Mouse (Mus musculus) fibroblast of lung, adult 2 months (primary cell): ENCODE measurements at regions not wholly inside any gene's neighbourhood (a gene's known extent, or its start where the extent isn't known, plus 50 kb on each side); places are given as distances from the start of the nearest gene placed in this dataset.
A peak's percentile ranks its signal among the peaks of the same experiment; 100 is the strongest.

Experiments
- DNase-seq: peaks from one replicate; pipeline ENCODE4 v3.0.0-alpha.2; 2011; ENCODE audit warnings: low read depth

DNA sequence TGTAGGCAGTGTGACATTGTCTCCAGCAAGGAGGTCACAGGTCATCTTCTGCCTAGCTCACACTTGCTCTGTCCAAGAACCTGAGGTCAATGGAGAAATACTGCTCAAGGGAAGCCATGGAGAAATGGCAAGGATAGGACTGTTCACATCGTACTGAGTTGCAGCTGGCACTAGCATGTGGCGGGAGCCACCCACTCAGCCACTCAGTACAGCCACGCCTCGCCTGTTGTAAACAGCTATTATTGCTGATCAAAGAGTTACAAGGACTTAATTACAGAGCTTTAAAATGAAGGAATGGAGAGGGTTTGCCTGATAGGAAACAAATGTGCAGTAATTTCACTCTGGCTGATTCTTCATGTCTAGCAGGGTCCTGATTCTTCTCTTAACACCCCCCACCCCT lies 64.8 kb downstream of the Dll1 start:
- DNase-seq = no peak

DNA sequence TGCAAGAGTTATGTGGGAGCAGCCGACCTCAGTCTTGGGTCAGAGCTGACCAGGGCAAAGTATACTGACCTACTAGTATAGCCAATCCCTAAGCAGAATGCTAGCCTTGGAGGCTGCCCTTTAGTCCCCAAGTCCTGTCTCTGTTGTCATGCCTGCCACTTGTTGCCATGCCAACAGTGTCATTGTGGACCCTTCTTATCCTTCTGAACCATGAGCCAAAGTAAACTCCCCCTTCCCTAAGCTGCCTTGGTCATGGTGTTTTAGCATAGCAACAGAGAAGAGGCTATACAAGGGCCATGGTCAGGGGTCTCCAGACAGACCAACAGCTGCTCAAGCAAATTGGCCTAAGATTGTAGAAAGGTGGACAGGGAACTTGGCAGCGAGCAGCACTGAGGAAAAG lies 66.2 kb downstream of the Dll1 start:
- DNase-seq = no peak

DNA sequence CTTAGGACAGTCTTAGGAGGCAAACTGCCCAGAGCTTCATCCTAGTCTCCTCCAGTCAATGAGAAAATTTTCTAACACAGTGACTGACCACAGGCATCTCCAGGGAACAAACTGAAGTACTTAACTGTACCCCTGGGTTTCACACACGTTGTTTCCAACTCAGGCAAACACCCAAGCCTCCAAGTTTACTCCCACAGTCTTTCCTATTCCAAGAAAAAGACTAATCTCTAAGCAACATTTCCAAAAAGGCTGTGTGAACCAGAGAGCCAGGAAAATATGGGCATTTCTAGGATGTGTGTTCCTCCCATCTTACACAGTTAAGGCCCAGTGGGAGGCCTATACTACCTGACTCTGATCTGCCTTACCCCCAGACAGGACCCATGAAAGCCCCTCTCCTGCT lies 74.6 kb downstream of the Dll1 start:
- DNase-seq = no peak

DNA sequence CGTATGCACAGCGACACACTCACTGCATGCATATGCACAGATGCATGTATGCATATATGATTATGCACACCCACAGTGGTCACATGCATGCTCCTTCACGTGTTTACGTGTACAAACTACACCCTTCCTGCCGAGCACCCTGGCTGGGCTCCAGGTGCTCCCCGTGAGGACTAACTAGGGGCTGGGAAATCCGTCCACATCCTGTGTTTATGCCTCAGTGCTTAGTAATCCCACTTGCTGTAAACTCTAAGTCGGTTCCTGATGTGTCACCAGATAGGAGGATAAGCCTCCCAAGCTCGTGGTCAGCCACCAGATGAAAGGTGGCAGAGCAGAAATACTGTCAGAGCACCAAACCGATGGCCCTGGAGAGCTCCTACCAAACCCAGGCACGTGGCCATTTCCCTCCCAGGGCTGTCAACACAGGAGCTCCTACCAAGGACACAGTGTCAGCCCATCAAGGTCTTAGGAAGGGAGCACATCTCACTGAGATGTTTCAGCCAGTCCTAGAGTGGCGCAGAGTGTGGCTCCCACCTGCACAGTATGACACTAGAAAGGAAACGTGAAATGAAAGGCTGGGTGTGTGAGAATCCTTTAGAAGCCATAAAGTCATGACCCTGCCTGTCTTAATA lies 76.8 kb downstream of the Dll1 start:
- DNase-seq = no peak

DNA sequence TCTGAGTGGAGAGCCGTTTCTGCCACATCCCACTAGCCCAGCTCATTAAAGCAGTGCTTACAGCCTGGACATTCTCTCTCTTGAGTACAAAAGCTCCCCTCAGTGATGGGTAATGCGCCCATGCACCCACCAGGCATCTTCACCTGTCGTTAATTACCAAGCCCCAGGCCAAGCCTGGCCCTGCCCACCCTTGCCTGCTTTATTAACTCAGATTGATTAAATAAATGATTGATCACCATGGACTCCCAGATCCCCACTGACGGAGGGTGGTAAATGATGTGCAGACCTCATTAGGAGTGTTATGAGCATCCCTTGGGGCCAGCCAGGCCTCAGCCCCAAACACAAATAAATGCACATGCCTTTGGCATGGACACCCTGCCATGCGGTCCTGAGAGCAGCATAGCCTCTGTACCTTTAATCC lies 82.5 kb downstream of the Dll1 start:
- DNase-seq = no peak

DNA sequence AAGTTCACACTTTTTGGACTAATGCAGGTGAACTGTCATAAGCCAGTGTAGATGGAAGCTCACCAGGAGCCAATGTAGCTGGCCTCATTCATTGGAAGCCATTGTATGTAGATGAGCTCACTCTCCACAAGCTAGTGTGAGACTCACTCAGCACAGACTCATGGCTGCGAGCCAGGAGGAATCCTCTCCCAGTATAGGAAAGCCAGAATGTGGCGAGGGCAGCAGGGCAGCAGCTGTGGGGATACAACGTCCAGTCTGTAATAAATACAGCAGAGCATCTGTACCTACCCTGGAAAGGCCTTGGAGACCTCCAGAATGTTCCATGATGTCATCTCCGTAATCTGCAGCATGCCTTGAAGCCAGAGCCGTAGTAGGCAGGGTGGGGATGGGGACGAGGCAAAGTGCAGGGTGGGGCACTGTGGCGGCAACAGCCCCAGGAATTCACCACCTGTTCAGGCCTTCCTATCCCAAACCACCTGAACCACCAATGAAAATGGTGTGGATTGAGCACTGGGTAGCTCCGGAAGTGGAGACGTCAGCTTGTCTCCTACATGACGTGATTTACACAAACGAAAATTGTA lies 84.1 kb downstream of the Dll1 start:
- no peak for DNase-seq

DNA sequence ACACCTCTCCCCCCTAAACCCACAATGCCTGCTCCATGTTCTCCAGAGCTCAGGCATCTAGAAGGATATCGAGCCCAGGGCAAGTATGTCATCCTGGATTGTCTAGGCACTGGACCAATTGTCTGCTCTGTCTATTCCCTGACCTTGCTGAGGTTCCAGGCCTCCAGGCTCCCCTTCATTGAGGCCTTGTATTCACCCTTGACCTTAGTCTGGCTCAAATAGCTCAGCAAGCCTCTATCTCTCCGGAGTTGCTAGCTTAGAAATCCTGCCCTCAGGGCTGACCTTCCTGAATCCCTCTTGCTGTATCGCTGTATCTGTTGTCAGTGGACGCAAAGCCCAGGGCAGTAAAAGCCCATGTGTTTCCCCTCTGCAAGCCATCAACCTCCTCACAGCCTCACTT lies 85.0 kb downstream of the Dll1 start:
- no peak for DNase-seq

DNA sequence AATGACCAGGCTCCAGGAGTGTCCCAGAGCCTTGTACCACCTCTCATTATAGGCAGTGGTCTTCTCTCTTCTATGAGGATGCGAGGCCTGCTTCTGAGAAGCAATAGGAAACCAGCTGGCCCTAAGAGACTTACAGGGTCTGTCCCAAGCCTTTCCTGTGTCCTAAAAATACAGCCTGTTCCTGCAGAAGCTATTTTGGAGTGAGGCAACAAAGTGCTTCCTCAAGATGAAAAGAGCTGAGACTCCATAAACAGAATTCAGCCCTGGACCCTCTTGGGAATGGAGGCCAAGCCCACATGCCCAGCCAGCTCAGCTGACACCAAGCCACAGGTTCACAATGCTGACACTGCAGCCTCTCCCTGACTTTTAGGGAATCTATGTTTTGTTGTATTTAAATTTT lies 86.3 kb downstream of the Dll1 start:
- DNase-seq = no peak

DNA sequence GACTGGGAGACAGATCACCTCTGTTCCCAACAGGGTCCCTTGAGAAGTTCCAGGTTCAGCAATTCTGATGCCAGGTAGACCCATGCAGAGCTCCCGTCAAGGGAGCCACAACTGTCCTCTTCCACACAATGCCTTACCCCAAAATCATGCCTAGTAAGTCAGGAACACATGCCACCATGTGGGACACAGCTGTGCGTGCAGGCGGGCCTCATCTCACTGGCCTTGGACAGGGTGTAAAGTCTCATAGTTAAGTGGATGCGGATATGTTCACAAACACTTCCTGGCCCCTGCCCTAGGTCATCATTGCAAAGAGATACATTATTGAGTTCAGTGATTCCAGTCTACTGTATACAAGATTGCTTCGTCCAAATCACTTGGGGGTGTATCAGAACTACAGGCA lies 87.6 kb downstream of the Dll1 start:
- DNase-seq = no peak

DNA sequence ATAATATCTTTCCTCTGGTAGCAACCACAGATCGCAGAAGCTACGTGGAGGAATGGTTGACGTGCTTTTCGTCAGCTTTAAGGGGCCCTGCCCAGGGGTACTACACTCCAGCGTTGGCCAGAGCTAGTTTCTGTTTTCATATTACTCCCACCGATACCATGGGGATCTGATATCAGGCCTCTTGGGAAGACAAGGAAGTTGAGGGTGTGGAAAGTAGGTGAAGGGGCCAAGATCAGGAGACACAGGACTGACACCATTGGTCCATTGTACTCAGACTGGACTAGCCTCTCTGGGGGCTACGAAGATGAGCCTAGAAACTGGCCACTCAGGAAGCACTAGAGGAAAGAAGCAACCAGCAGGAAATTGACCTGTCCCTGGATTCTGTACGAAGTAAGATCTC lies 88.0 kb downstream of the Dll1 start:
- DNase-seq = no peak

DNA sequence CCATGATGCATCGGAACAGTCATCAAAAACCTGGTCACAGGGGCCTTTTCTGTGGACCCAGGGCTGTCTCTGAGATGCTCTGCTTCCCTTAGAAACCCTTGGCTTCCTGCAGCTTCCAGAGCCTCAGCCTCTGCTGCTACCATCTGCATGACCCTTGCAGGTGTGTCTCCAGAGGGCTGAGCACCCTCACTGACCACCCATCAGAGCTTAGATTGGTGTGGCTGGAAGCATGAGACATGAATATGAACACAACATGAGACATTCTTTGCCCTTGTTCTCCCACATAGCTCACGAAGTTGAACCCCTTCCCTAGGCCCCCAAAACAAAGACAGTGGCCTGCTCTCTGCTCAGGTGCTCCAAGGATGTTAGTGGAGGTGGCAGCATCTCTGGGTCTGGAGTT lies 90.1 kb downstream of the Dll1 start:
- DNase-seq = no peak

DNA sequence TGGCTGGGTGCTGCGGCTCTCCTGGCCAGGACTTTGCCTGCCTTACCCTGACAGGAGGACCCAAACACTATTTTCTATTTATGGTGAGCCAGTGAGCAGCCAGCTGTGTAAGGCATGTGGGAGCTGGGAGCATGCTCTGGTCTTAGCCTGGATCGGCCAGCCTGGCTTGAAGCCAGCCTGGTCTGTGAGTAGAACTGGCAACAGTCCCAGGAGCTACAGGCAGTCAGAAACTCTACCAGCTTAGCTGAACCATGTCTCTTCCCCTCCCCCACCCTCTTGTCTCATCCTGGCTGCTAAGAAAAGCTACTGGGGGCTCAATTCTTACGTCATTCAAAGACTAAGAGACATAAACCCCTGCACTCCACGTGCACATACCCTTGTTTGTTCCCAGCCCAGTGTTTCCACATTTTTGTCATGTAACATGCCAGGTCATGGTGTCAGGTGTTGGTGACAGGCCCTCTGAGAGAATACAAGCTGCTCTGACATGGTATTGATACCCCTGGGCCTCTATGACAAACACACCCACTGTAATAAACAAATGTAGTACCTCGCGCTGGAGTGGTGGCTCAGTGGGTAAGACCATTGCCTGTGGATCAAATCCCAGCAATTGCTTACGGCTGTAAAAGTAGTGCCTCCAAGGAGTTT lies 91.2 kb downstream of the Dll1 start:
- peak; percentile 40 for DNase-seq

DNA sequence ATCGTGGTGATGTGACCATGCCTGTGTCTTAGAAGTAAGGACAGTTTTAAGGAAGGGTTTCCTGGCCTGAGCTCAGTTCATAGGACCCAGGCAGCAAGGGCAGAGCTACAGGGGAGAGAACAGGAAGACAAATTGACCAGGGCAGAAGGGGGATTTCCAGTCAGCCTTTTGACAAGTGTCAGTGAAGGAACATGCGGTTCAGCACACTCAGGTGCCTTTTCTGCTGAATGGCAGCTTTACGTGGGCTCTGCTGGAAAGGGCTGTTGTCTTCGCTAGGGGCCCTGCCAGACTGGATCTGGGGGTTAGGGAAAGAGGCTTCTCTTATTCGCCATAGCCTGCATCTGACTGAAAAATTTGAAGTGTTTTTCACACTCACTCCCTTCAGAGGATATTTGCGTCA lies 106.8 kb downstream of the Dll1 start:
- no peak for DNase-seq

DNA sequence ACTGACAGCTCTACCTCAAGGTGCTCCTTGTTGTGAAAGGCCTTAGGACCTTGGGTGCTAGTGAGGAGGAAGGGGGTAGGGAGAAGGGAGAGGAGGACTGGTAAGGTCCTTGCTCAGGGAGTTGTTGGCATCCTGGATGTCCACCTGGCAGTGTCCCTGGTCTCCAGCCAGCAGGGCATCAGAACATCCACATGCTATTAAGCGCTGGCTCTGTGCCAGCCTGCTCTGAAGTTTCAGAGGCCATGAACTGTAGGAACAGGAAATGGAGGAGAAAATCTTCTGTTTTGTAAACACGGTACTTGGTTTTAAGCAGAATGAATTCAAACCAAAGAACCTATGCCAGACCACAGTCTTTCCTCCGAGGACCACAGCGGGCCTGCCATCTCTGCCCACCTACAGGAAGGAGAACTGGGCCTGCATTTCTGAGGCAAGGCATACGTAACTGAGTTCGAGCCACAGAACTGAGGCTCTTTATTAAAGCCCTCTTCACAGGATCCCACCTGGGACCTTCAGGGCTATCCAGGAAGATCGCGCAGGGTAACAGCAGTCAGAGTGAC lies 107.5 kb downstream of the Dll1 start:
- DNase-seq = no peak

DNA sequence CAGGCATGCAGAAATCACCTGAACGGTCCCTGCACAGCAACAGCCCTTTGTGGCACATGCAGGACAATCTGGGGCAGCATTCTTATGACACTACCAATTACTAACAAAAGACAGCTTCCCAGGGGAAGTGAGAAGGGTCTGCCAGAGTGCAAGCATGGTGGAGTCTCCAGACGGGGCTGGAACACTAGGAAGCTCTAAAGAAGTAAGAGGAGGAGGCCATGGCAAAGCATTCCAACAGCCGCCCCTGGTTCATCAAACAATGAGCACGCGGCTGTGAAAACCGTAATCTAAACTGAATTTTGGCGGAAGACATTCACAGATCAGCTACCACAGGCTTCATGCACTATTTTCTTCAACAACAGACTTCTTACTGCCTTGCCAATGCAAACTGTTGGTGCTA lies 109.0 kb downstream of the Dll1 start:
- no peak for DNase-seq

DNA sequence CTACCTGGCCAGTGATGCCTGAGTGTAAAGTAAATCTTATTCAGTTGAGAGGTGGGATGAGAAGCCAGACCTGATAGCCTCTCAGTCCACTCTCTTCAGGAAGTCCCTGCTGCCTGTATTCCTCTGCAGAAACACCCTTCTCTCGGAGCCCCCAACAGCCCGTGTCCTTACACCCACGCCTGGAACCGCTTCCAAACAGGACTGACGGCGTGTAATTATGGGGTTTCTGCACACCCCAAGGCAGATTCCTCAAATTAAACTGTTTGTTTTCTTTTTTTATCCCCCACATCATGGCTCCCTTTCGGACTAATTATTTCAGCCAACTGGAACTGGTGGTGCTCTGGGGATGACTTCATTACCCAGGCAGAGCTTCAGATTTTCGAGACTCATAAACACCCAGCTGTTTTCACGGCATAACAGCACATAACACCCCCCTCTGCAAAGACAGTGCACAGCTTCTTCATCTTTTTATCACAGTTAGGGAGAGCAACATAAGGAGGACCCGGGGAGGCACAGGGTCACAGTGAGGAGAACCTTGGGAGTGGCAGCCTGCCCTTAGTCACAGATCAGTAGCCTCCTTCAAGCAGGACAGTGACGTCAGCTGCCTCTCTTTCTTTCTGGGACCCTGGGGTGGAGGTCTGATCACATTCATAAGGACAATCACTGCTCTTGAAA lies 117.1 kb downstream of the Dll1 start:
- DNase-seq = no peak

DNA sequence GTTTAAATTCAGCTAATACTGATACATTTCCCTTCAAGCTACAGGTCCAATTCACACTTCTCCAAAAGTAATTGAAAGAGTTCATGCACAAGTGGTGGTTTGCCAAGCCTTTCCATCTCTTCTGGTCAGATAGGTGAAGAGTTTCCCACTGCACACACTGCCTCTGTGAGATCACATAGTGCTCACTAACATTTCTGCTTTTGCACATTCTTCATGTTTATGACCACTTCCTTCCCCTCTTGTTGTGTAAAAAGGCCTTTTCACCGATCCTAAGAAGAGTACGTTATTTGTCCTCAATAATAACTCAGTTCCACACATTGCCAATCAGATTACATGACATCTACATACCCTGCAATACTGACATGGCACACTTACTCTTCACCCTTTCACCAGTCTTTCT lies 120.8 kb downstream of the Dll1 start:
- DNase-seq = no peak

DNA sequence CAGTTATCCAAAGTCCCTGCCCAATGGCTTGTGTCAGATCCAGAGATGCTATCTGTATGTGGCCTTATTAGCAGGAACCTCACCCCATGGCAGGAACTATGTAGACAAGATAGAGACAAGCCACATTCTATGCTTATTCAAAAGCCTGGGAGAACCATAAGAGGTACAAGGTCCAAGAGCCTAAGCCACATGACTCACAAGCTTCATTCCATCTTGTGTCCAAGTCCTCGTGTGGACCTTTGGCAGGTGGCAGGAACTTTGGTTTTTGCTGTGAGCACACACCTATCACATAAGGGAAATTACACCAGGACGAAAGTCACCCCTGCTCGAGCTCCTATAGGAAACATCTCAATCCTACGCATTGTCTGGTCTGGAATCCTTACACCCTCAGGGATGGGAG lies 122.9 kb downstream of the Dll1 start:
- no peak for DNase-seq

DNA sequence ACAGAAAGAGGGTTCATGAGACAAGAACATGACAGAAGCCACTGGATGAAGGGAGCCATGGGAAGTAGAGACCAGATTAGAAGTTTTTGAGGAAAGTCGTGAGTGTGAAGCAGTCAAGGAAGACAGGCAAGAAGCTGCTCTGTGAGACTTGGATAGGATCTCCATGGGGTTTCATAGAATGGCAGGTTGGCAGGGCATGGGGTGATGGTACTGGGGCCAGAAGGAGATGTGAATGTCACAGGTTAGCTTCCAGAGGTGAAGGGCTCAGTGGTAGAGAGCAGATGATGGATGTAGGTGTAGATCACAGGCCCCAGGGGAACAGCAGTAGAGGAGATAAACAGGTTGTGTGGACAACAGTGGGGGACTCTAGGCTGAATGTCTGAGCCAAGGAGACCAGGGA lies 123.4 kb downstream of the Dll1 start:
- DNase-seq = no peak

DNA sequence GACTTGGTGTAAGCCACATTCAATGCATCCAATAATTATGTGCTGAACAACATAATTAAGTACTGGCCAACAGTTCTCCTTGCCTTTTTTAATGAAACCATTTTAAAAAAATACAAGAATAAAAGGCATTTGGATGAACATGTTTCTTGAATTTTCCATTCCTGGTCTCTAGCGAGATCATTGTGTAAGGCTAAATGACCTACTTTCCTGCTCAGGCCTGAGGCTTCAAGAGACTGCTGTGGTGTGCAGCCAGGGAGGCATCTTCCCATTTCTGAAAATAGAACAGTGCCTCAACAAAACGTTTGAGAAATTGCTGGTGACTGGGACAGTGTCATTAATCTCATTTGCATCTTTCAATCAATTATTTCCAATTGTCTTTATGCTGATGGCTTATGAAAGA lies 124.5 kb downstream of the Dll1 start:
- no peak for DNase-seq

DNA sequence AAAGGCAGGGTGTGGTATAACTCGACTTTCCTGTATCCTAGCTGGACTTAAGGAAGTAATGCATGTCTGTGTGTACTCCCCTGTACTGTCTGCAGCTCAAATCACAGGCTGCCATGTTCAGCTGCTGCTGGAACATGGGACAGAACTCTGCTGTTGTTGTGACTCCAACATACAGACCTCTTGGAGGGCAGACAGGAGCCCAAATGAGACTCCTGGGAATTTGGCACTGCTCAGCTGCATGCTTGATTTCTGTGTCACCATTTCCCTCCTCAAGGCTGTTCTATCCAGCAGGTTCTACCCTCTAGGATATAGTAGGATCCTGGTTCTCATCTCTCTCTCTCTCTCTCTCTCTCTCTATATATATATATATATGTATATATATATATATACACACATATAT lies 125.0 kb downstream of the Dll1 start:
- DNase-seq = peak; percentile 15

DNA sequence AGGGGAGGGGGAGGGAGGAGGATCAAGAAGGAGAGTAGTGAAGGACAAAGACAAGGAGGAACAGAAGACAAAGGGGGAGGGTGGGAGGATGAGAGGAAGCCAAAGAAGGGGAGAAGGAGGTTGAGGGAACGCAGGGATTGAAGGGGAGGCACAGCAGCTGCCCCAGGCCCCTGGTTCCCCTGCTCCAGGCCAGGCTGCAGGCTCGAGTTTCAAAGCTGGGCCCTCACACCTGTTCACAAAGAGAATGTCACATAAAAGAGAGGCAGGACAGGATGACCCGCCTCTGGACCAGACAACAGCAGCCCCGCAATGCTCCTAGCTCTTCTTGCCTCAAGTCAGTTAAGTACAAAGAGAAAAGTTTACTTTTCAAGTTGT lies 128.3 kb downstream of the Dll1 start:
- DNase-seq = no peak
